Mouse (Mus musculus) forebrain, embryonic 10.5 days (tissue): ENCODE measurements around the gene Surf2. TPM values are rescaled to one million over a fixed set of nuclear protein-coding genes. Genes with fewer than 3 reads are reported as not detected.
"Not testable (repeated sequence)": the region's sequence is repeated elsewhere in the genome, so short reads cannot be mapped to it uniquely, and the experiment has no call there.

Experiments used
- DNase-seq: peaks from one replicate; pipeline ENCODE4 v3.0.0-alpha.2; 2017; ENCODE audit warnings: low spot score; ENCODE audit errors: extremely low spot score
- H3K27ac ChIP-seq: fragments of 300-500 bp; sonication (generic); 2 replicates; pipeline ENCODE4 v1.5.1; 2016; ENCODE audit warnings: mild to moderate bottlenecking
- H3K27me3 ChIP-seq: fragments of 300-500 bp; sonication (generic); 2 replicates; pipeline ENCODE4 v1.6.1; 2016; ENCODE audit warnings: mild to moderate bottlenecking; ENCODE audit not compliant: poor library complexity, severe bottlenecking
- H3K36me3 ChIP-seq: fragments of 300-500 bp; sonication (generic); replicated peaks from 2 replicates; pipeline ENCODE4 v1.6.1; 2016; ENCODE audit warnings: mild to moderate bottlenecking, moderate library complexity
- H3K4me1 ChIP-seq: fragments of 300-500 bp; sonication (generic); 2 replicates; pipeline ENCODE4 v1.6.1; 2016
- H3K4me3 ChIP-seq: fragments of 300-500 bp; sonication (generic); 2 replicates; pipeline ENCODE4 v1.5.1; 2016; ENCODE audit warnings: mild to moderate bottlenecking, moderate library complexity
- H3K9me3 ChIP-seq: fragments of 300-500 bp; sonication (generic); 2 replicates; pipeline ENCODE4 v1.6.1; 2016; ENCODE audit warnings: mild to moderate bottlenecking, moderate library complexity
- WGBS: fragments of 180-500 bp; shearing (Covaris S2); methylation state at CpG from one replicate; pipeline ENCODE4 v1.1.7; 2016; 5-methylcytosine and 5-hydroxymethylcytosine counted together
- polyA plus RNA-seq: library from polyadenylated mRNA; unstranded; fragments of >200 nt; fragmentation: Nextera tagmentation; extraction: Ambion mirVana; gene quantifications from 2 replicates; pipeline ENCODE4 v1.2.1, GENCODE M21; 2016

Surf2 gene
- polyA plus RNA-seq = 54.9 and 55.1 TPM in 2 replicates

GRCm38 (mm10) chr2:26915927-26916728, at the start of gene Surf2, which contains the start of gene Surf1:
Gene Surf2 (plus strand): TSS chr2:26916367.
Gene Surf1 (minus strand): TSS chr2:26916530.
- WGBS = 2% methylated on average over 47 of the region's 47 CpGs
- Histone ChIP-seq H3K27ac (peak within 1 kb of the TSS; percentile 86), H3K36me3 (peaks cover 78% of the 10 kb centered on the region), H3K4me1 (peaks cover 61% of the 10 kb centered on the region), H3K9me3 (no peaks in the 10 kb centered on the region), H3K4me3 (peak within 1 kb of the TSS; percentile 73), H3K27me3 (no peaks in the 10 kb centered on the region)
- peak; percentile 84 for DNase-seq

GRCm38 (mm10) chr2:26870666-26871065, 45.5 kb upstream of the Surf2 start:
- Histone ChIP-seq H3K36me3 (no peaks in the 10 kb centered on the region), H3K4me3 (no peak overlapping the region), H3K9me3 (no peaks in the 10 kb centered on the region), H3K27me3 (no peaks in the 10 kb centered on the region), H3K4me1 (no peaks in the 10 kb centered on the region), H3K27ac (no peak overlapping the region)
- DNase-seq = no peak
- WGBS = 69% methylated on average over 6 of the region's 6 CpGs

- Histone ChIP-seq H3K4me1 (no peaks in the 10 kb centered on the region), H3K9me3 (peaks cover 13% of the 10 kb centered on the region; the same call in 1 of the 2 replicates), H3K27ac (no peak overlapping the region), H3K27me3 (no peaks in the 10 kb centered on the region), H3K36me3 (no peaks in the 10 kb centered on the region), H3K4me3 (no peak overlapping the region)
- DNase-seq = no peak
Measured at GRCm38 (mm10) chr2:26878571-26878970, 37.6 kb upstream of the Surf2 start.

DNA sequence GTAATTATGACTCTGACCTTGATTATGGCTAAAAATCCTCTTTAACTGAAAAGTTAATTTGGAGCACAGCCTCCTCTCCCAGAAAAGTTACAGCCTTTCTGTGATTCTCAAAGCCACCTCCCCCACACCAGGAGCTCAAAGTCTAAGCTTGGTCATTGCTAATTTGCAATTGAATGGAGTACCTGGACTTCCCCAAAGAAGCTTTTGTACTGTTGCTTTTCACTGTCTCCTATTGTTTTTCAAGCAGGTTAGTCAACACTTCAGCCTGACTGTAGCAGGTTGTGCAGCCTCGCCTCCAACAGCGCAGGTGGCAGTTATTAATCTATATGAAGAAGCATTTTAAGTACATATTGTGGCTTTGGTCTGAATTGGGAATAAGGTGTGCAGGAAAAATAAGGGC, 30.6 kb upstream of the Surf2 start:
- Histone ChIP-seq H3K36me3 (peaks cover 35% of the 10 kb centered on the region), H3K9me3 (peaks cover 13% of the 10 kb centered on the region; the same call in 1 of the 2 replicates)
- H3K4me3 ChIP-seq, H3K27me3 ChIP-seq, H3K27ac ChIP-seq, H3K4me1 ChIP-seq, DNase-seq: not testable (repeated sequence)
- 85% methylated on average over 2 of the region's 2 CpGs for WGBS

- peaks cover 13% of the 10 kb centered on the region; the same call in 1 of the 2 replicates for H3K9me3 ChIP-seq
- WGBS = 67% methylated on average over 4 of the region's 4 CpGs
- H3K27ac ChIP-seq, H3K4me3 ChIP-seq, H3K4me1 ChIP-seq, H3K27me3 ChIP-seq, DNase-seq: not testable (repeated sequence)
- peaks cover 42% of the 10 kb centered on the region for H3K36me3 ChIP-seq
Measured at GRCm38 (mm10) chr2:26886170-26886569, 30.0 kb upstream of the Surf2 start.

GRCm38 (mm10) chr2:26895898-26896297, 20.3 kb upstream of the Surf2 start:
- H3K27me3 ChIP-seq = no peaks in the 10 kb centered on the region
- WGBS = 87% methylated on average over 4 of the region's 4 CpGs
- H3K4me3 ChIP-seq = no peak overlapping the region
- no peak for DNase-seq
- H3K4me1 ChIP-seq = peaks cover 4% of the 10 kb centered on the region
- peaks cover 98% of the 10 kb centered on the region for H3K36me3 ChIP-seq
- no peaks in the 10 kb centered on the region for H3K9me3 ChIP-seq
- H3K27ac ChIP-seq = no peak overlapping the region

DNA sequence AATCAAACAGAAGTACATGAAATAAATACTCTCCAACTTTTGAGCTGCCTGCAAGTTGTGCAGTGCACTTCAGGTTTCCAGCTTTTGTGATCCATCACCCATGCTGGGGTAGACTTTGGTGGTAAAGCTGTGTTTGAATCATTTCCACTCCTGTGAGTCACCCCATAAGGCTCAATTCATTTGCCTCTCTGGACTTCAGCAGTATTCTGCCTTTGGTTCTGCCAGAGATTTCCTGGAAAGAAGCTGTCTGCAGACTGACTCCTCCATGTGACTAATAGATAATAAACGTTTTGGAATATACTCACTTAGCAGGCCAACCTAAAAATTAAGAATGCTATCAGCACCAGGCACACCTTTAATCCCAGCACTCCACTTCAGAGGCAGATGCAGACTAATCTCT, 15.4 kb upstream of the Surf2 start:
- H3K36me3 ChIP-seq = peaks cover 68% of the 10 kb centered on the region
- DNase-seq = no peak
- 80% methylated on average over 1 of the region's 1 CpGs for WGBS
- no peaks in the 10 kb centered on the region for H3K27me3 ChIP-seq
- H3K4me3 ChIP-seq = peak overlapping the region; percentile 88; the same call in 1 of the 2 replicates
- H3K4me1 ChIP-seq = peaks cover 33% of the 10 kb centered on the region
- no peaks in the 10 kb centered on the region for H3K9me3 ChIP-seq
- no peak overlapping the region for H3K27ac ChIP-seq

GRCm38 (mm10) chr2:26901834-26902400, 14.2 kb upstream of the Surf2 start:
- Histone ChIP-seq H3K9me3 (no peaks in the 10 kb centered on the region), H3K27ac (peak overlapping the region; percentile 88), H3K36me3 (peaks cover 68% of the 10 kb centered on the region), H3K27me3 (no peaks in the 10 kb centered on the region), H3K4me1 (peaks cover 33% of the 10 kb centered on the region), H3K4me3 (peak overlapping the region; percentile 88)
- DNase-seq = no peak
- WGBS = 14% methylated on average over 7 of the region's 7 CpGs

DNA sequence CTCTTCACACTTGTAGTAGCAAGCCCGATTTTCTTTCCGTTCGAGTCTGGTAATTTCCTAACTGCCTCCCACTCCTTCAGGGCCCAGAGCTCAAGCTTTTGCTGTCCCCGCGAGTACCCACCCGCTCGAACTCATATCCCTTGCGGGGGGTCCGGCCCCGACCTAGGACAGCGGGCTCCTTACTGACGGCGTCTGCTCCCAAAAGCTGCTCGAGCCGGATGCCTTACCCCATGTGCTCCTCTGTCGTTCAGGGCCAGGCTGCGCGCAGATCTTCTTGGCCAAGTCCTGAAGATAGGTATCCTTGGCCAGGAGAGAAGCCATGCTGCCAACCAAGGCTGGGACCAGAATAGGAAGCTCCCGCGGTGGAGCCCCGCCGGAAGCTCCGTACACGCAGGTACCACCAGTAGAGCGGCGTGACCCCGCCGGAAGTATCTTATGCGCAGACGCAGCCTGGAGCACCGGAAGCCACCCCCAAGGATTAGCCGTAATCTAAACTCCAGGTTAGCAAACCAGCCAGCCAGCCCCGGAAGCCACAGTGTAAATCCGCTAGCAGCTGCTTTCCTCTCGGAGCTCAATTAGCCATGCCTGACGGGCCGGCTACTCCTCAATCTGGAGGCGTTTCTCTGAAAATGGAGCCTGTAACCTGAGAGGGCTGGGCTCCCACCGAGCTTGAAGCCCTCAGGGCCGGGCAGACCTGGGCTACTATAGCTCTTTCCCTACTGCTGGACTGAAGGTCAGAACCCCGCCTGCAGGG, 13.5 kb upstream of the Surf2 start, which contains the start of gene Surf6:
Gene Surf6 (minus strand): TSS at position 413 of the 754 bp plus-strand sequence.
- Histone ChIP-seq H3K9me3 (no peaks in the 10 kb centered on the region), H3K27me3 (no peaks in the 10 kb centered on the region), H3K4me1 (peaks cover 33% of the 10 kb centered on the region), H3K4me3 (peak within 1 kb of the TSS; percentile 88), H3K27ac (peak within 1 kb of the TSS; percentile 88), H3K36me3 (peaks cover 68% of the 10 kb centered on the region)
- DNase-seq = peak; percentile 98
- WGBS = under 1% methylated on average over 41 of the region's 41 CpGs

- H3K36me3 ChIP-seq = peaks cover 68% of the 10 kb centered on the region
- WGBS = 11% methylated on average over 7 of the region's 7 CpGs
- peaks cover 39% of the 10 kb centered on the region for H3K4me1 ChIP-seq
- no peaks in the 10 kb centered on the region for H3K27me3 ChIP-seq
- peak overlapping the region; percentile 88 for H3K27ac ChIP-seq
- no peak for DNase-seq
- peak overlapping the region; percentile 88 for H3K4me3 ChIP-seq
- no peaks in the 10 kb centered on the region for H3K9me3 ChIP-seq
Measured at GRCm38 (mm10) chr2:26903311-26903710, 12.9 kb upstream of the Surf2 start.

DNA sequence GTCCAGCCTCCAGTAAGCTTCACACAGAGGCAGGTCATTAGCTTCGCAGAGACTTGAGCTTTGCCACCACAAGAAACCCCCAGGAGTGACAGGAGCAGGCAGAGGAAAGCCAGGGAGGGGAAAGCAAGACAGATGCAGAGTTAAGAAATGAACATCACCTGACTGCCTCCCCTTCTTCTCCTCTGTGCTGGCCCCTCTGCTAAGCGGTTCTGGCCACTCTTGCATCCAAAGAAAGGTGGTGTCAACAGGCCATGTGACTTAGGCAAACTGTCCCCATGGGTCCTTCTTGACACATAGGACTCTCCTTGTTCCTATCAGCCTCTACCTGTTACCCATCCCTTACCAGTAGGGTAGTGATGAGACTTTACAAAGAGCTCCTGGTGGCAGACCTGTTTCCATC, 10.2 kb upstream of the Surf2 start:
- no peak for DNase-seq
- 88% methylated on average over 2 of the region's 2 CpGs for WGBS
- Histone ChIP-seq H3K9me3 (no peaks in the 10 kb centered on the region), H3K4me1 (peaks cover 51% of the 10 kb centered on the region), H3K27ac (no peak overlapping the region), H3K27me3 (no peaks in the 10 kb centered on the region), H3K36me3 (peaks cover 50% of the 10 kb centered on the region), H3K4me3 (no peak overlapping the region)

- Histone ChIP-seq H3K9me3 (no peaks in the 10 kb centered on the region), H3K27me3 (no peaks in the 10 kb centered on the region), H3K4me3 (no peak overlapping the region), H3K4me1 (peaks cover 46% of the 10 kb centered on the region), H3K27ac (no peak overlapping the region), H3K36me3 (peaks cover 54% of the 10 kb centered on the region)
- WGBS = 91% methylated on average over 3 of the region's 3 CpGs
- no peak for DNase-seq
Measured at GRCm38 (mm10) chr2:26906431-26906830, 9.7 kb upstream of the Surf2 start.
